Mouse (Mus musculus) neural tube, embryonic 11.5 days (tissue): ENCODE results near the gene Cmklr1. TPM values are rescaled to one million over a fixed set of nuclear protein-coding genes. Genes with fewer than 3 reads are reported as not detected.

Source experiments
- ATAC-seq: fragments of 200-750 bp; cut with Nextera tagmentation; 2 replicates; pipeline ENCODE4 v1.8.0; 2017; ENCODE audit warnings: moderate number of reproducible peaks, mild to moderate bottlenecking, moderate TSS enrichment, moderate library complexity; ENCODE audit not compliant: insufficient read depth, low FRiP score, low TSS enrichment
- DNase-seq: peaks from one replicate; pipeline ENCODE4 v3.0.0-alpha.2; 2015; ENCODE audit warnings: low spot score
- H3K27ac ChIP-seq: fragments of 300-500 bp; sonication (generic); 2 replicates; pipeline ENCODE4 v1.5.1; 2014; ENCODE audit warnings: low read depth, mild to moderate bottlenecking, low read length
- H3K27me3 ChIP-seq: fragments of 300-500 bp; sonication (generic); 2 replicates; pipeline ENCODE4 v1.6.1; 2014; ENCODE audit warnings: mild to moderate bottlenecking, low read length, mixed read lengths; ENCODE audit not compliant: control insufficient read depth, insufficient read depth
- H3K36me3 ChIP-seq: fragments of 300-500 bp; sonication (generic); 2 replicates; pipeline ENCODE4 v1.6.1; 2014; ENCODE audit warnings: mild to moderate bottlenecking, low read length, moderate library complexity, mixed read lengths; ENCODE audit not compliant: control insufficient read depth, insufficient read depth
- H3K4me1 ChIP-seq: fragments of 300-500 bp; sonication (generic); 2 replicates; pipeline ENCODE4 v1.6.1; 2014; ENCODE audit warnings: low read length, mixed read lengths; ENCODE audit not compliant: control insufficient read depth, insufficient read depth
- H3K4me2 ChIP-seq: fragments of 300-500 bp; sonication (generic); 2 replicates; pipeline ENCODE4 v1.6.1; 2014; ENCODE audit warnings: low read depth, mild to moderate bottlenecking, moderate library complexity
- H3K4me3 ChIP-seq: fragments of 300-500 bp; sonication (generic); 2 replicates; pipeline ENCODE4 v1.5.1; 2014; ENCODE audit warnings: low read depth, low read length
- H3K9ac ChIP-seq: fragments of 300-500 bp; sonication (generic); 2 replicates; pipeline ENCODE4 v1.6.1; 2014; ENCODE audit warnings: mild to moderate bottlenecking, low read length
- H3K9me3 ChIP-seq: fragments of 300-500 bp; sonication (generic); 2 replicates; pipeline ENCODE4 v1.6.1; 2016; ENCODE audit warnings: low read length; ENCODE audit not compliant: control insufficient read depth
- WGBS: fragments of 180-500 bp; shearing (Covaris S2); extraction: QIAGEN DNeasy Blood & Tissue Kit; methylation state at CpG from one replicate; pipeline ENCODE4 v1.1.7; 2014; 5-methylcytosine and 5-hydroxymethylcytosine counted together
- polyA plus RNA-seq: library from polyadenylated mRNA; unstranded; fragments of >200 nt; fragmentation: Nextera tagmentation; extraction: Ambion mirVana; gene quantifications from 2 replicates; pipeline ENCODE4 v1.2.1, GENCODE M21; 2014

The Cmklr1 gene
- polyA plus RNA-seq, 1 experiment from 2014 or later: 1.8 TPM

DNA sequence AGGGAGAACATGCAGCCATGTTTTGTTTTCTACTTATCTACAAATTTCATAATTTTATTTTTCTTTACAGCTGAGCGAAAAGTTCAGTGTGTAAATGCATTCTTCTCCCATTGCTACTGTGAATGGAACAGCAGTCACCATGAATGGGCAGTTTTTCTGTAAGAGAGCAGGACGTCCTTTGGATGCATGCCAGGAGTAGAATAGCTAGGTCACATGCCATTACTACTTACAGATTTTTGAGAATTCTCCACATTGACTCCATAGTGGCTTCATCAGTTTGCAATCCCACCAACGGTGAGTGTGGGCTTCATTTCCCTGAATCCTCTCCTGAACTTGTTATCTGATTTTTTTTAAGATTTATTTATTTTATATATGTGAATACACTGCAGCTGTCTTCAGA is 19.9 kb upstream of the Cmklr1 start:
- Histone ChIP-seq H3K27ac (no peak overlapping the region), H3K4me1 (no peaks in the 10 kb centered on the region), H3K9ac (no peak overlapping the region), H3K4me3 (no peak overlapping the region), H3K4me2 (no peak overlapping the region), H3K9me3 (peaks cover 4% of the 10 kb centered on the region; the same call in 1 of the 2 replicates), H3K27me3 (no peaks in the 10 kb centered on the region), H3K36me3 (no peaks in the 10 kb centered on the region)
- 80% methylated on average over 3 of the region's 3 CpGs for WGBS
- DNase-seq: no peak
- no peak for ATAC-seq

DNA sequence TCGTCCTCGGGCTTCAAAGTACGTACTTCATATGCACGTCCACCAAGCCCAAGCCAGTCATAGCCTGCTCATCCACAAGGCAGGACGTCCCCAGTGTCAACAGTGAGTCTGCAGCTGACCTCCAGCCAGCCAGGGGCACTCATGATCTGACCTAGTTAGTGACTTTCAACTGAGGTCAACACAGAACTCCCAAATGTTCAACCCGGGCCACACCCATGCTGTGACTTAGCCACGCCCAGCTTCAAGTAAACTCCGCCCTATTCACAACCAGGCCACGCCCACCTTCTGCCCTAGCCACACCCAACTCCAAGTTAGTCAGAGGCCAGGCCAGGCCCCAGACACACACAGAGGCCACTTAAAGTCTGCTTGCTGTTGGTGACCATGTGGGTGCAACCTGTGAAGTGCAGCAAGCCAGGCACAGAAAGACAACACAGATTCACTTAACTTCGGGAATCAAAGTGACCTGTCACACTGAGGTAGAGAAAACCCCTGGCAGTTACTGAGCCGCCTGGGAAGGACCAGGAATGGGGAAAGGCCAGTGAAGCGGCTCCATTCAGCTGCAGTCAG is 14.5 kb upstream of the Cmklr1 start:
- no peak overlapping the region for H3K4me3 ChIP-seq
- no peak overlapping the region for H3K9ac ChIP-seq
- DNase-seq (no peak), ATAC-seq (no peak)
- no peaks in the 10 kb centered on the region for H3K27me3 ChIP-seq
- no peak overlapping the region for H3K4me2 ChIP-seq
- H3K36me3 ChIP-seq: no peaks in the 10 kb centered on the region
- H3K9me3 ChIP-seq: peaks cover 4% of the 10 kb centered on the region; the same call in 1 of the 2 replicates
- H3K4me1 ChIP-seq: no peaks in the 10 kb centered on the region
- 77% methylated on average over 12 of the region's 12 CpGs for WGBS
- no peak overlapping the region for H3K27ac ChIP-seq

DNA sequence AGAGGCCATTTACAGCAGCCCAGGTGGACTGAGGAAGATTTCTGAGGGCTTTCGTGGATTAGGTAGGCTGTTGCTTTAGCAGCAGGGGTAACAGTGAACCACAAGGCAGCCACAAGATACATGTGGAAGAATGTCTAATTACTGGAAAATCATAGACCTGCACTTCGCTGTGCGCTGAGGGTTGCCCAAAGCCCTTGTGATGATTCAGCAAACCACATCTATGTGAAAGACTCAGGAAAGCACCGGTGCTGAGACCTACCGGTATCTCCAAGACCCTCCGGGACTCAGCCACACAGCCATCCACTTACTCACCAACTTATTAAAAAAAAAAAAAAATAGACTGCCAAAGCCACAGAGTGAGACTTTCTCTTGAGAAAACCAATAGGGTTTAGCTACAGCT is 13.9 kb upstream of the Cmklr1 start:
- Histone ChIP-seq H3K36me3 (no peaks in the 10 kb centered on the region), H3K27me3 (no peaks in the 10 kb centered on the region), H3K4me2 (no peak overlapping the region), H3K9ac (no peak overlapping the region), H3K9me3 (peaks cover 4% of the 10 kb centered on the region; the same call in 1 of the 2 replicates), H3K4me1 (no peaks in the 10 kb centered on the region), H3K27ac (no peak overlapping the region), H3K4me3 (no peak overlapping the region)
- WGBS: 93% methylated on average over 6 of the region's 6 CpGs
- ATAC-seq: no peak
- DNase-seq: no peak

DNA sequence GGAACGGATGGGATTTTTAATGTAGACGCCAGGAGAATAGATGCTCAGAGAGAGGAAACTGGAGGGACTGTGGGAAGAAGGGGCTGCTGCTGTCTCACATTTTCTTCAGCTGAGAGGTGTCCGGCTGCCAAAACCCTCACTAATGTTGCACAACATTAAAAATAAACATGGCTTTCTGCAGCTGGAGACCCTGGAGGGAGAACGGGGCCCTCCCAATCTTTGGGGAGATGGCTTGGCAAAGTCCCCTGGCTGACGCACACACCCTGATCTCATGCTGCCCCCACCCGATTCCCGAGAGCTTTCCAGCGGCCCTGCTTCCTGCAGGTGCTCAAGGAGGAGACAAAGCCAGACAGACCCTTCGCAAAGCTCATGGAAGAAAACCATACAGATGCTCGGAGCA is 10.6 kb upstream of the Cmklr1 start:
- Histone ChIP-seq H3K9ac (no peak overlapping the region), H3K27me3 (no peaks in the 10 kb centered on the region), H3K4me3 (no peak overlapping the region), H3K4me2 (no peak overlapping the region), H3K27ac (no peak overlapping the region), H3K4me1 (no peaks in the 10 kb centered on the region), H3K36me3 (no peaks in the 10 kb centered on the region), H3K9me3 (no peaks in the 10 kb centered on the region)
- DNase-seq (no peak), ATAC-seq (no peak)
- 75% methylated on average over 10 of the region's 10 CpGs for WGBS

DNA sequence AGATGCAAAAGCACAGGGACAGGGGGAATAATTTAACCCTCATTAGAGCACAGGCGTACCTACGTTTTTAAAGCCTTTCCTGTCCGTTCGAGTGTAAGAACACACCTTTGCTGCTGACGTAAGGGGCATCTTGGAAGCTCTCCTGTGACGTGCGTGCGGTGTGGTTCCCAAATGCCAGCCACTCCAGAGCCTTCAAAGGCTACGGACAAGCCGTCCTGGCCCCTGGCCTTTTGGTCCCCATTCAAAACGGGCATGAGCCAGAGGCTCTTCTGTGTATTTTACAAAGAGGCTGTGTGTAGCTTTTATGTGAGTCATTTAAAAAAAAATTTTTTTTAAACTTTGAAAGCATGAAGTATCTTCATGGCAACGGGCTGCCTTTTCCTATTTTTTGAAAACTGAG is 4.6 kb upstream of the Cmklr1 start:
- Histone ChIP-seq H3K9me3 (no peaks in the 10 kb centered on the region), H3K27ac (no peak overlapping the region), H3K4me3 (no peak overlapping the region), H3K27me3 (no peaks in the 10 kb centered on the region), H3K36me3 (no peaks in the 10 kb centered on the region), H3K4me1 (0 out of 2 replicates have a peak, but pooled peaks cover 4% of the 10 kb centered on the region), H3K9ac (no peak overlapping the region), H3K4me2 (no peak overlapping the region)
- no peak for ATAC-seq
- no peak for DNase-seq
- WGBS: 74% methylated on average over 12 of the region's 12 CpGs

DNA sequence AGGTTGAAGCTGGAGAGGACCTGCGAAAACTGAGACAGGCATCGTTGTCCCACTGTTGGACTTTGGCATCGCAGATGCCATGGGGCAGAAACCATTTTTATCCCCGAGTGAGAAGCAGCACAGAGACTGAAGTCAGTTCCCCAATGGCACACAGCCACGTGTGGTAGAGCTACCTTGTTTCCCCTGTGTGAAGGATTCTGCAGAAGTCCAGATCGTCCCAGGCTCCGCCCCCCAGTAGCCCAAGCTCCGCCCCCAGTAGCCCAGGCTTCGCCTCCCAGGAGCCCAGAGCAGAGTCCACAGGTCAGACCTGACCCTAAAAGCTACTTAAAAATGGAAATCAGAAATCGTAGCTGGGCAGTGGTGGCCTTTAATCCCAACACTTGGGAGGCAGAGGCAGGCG is 4.0 kb upstream of the Cmklr1 start:
- H3K27ac ChIP-seq: no peak overlapping the region
- ATAC-seq (no peak), DNase-seq (no peak)
- no peak overlapping the region for H3K4me2 ChIP-seq
- WGBS: 82% methylated on average over 11 of the region's 11 CpGs
- no peak overlapping the region for H3K9ac ChIP-seq
- 0 out of 2 replicates have a peak, but pooled peaks cover 4% of the 10 kb centered on the region for H3K4me1 ChIP-seq
- no peaks in the 10 kb centered on the region for H3K9me3 ChIP-seq
- no peak overlapping the region for H3K4me3 ChIP-seq
- no peaks in the 10 kb centered on the region for H3K36me3 ChIP-seq
- H3K27me3 ChIP-seq: no peaks in the 10 kb centered on the region

DNA sequence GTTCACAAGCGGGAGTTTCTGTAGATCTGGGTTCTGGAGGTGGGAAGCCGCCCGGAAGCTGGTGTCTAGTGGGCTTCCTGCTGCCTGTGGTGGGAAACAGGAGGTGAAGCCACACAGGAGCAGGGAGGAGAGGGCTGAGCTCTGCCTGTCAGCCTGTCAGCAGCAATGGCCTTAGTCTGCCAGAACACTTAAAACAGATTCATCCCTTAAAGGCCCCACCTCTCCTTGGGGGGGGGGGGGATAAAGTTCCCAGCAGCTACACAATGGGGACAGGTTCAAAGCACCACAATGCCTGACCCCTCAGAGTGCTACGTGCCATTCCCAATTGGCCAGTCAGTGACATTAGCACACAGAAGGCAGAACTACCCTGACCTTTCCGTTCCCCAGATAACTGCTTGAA is 2.0 kb upstream of the Cmklr1 start:
- Histone ChIP-seq H3K4me3 (no peak overlapping the region), H3K27ac (no peak overlapping the region), H3K9me3 (no peaks in the 10 kb centered on the region), H3K4me1 (0 out of 2 replicates have a peak, but pooled peaks cover 4% of the 10 kb centered on the region), H3K27me3 (no peaks in the 10 kb centered on the region), H3K4me2 (no peak overlapping the region), H3K9ac (no peak overlapping the region), H3K36me3 (no peaks in the 10 kb centered on the region)
- ATAC-seq: no peak
- 30% methylated on average over 5 of the region's 5 CpGs for WGBS
- DNase-seq: no peak

DNA sequence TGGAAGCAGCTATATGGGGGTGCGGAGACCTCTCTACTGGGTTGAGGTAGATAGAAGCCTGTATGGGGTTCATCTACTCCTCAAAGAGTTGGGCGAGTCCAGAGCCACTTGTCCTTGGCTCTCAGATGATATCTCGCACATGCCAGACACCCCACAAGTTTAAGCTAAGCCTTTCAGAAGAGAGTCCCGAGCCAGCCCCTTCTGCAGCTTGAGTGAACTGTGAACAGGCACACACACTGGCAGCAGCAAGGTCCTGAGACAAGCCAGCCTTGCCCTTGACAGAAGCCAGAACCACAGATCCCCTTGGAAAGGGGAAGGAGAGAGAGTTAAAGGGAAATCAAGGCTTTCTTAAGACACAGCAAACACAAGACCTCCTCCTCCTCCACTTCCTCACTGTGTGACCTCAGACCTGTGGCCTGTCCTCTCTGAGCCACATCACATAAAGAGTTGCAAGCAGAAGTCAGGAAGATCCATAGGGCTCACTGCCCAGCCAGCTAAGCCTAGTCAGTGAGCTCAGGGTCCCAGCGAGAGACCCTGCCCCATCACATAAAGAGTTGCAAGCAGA is 1.5 kb downstream of the Cmklr1 start:
- H3K36me3 ChIP-seq: no peaks in the 10 kb centered on the region

DNA sequence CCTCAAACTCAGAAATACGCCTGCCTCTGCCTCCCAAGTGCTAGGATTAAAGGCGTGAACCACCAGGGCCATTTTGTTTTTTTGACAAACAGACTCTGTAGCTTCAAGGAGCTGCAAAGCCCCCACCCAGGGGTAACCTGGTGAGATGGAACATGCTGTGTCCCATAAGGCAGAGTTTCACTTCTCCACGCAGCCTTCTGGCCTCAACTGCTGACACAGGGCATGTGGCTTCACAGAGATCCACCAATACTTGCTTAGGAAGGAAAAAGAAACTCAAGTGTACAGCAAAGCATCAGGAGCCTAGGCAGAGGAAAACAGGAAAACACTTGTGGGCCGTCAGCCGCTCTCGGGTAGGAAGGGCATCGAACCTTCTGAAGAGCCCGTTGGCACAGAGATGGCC is 3.1 kb downstream of the Cmklr1 start:
- no peak overlapping the region for H3K27ac ChIP-seq
- H3K4me3 ChIP-seq: no peak overlapping the region
- DNase-seq (no peak), ATAC-seq (no peak)
- WGBS: 93% methylated on average over 8 of the region's 8 CpGs
- H3K9me3 ChIP-seq: no peaks in the 10 kb centered on the region
- H3K9ac ChIP-seq: no peak overlapping the region
- H3K27me3 ChIP-seq: no peaks in the 10 kb centered on the region
- H3K4me2 ChIP-seq: no peak overlapping the region
- no peaks in the 10 kb centered on the region for H3K36me3 ChIP-seq
- H3K4me1 ChIP-seq: peaks cover 7% of the 10 kb centered on the region; the same call in 1 of the 2 replicates

More for the DNA sequence above, 1.5 kb downstream of the Cmklr1 start:
- Histone ChIP-seq H3K4me1 (0 out of 2 replicates have a peak, but pooled peaks cover 4% of the 10 kb centered on the region), H3K9me3 (no peaks in the 10 kb centered on the region), H3K9ac (no peak overlapping the region), H3K27ac (no peak overlapping the region), H3K4me2 (no peak overlapping the region), H3K4me3 (no peak overlapping the region), H3K27me3 (no peaks in the 10 kb centered on the region)
- DNase-seq (no peak), ATAC-seq (no peak)
- 85% methylated on average over 5 of the region's 5 CpGs for WGBS
